Mouse (Mus musculus): ENCODE results near the gene Mif4gd. TPM values are rescaled to one million over a fixed set of nuclear protein-coding genes. Genes with fewer than 3 reads are reported as not detected.

The Mif4gd gene
- polyA plus RNA-seq, 1 experiment from 2014 or later = 9.1 TPM

DNA sequence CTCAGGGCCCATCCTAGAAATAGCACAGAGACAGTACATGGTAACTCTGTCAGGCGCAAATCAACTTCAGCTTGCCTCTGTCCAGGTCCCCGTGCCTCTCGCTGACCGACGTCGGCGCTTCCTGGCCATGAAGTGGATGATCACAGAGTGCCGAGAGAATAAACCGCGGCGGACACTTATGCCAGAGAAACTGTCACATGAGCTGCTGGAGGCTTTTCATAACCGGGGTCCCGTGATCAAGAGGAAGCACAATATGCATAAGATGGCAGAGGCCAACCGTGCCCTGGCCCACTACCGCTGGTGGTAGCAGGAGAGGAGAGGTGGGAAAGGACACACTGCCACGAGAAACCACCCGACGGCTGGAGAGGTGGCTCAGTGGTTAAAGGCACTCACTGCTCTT lies 6.0 kb downstream of the Mif4gd start:
- H3K9me3 ChIP-seq = no peaks in the 10 kb centered on the region
- WGBS = 94% methylated on average over 18 of the region's 18 CpGs
- no peaks in the 10 kb centered on the region for H3K27me3 ChIP-seq
- no peak overlapping the region for H3K27ac ChIP-seq (replicated peaks)
- H3K4me3 ChIP-seq = no peak overlapping the region
- ATAC-seq (replicated peaks) = no peak
- peaks cover 29% of the 10 kb centered on the region for H3K36me3 ChIP-seq
- H3K4me1 ChIP-seq = peaks cover 34% of the 10 kb centered on the region
- no peak overlapping the region for H3K4me2 ChIP-seq (replicated peaks)
- H3K9ac ChIP-seq (replicated peaks) = no peak overlapping the region

DNA sequence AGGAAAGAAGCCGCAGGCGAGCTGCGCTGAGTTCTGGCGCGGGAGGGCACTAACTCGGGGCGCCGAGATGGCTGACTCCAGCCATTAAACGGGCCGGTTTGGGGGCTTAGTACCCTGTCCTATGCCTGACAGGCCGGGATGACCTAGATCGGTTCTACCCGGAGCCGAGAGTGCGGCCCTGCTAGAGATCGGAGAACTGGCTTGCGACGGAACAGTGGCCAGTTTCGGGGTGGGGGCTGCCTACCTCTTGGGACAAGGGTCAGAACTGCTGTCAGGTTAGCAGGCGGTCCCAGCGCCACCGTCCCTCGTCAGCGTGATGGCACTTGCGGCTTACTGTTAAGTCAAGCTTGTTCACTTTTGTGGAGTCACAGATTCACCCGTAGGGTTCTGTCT lies 8.5 kb downstream of the Mif4gd start:
- H3K36me3 ChIP-seq = peaks cover 29% of the 10 kb centered on the region
- H3K27ac ChIP-seq (replicated peaks) = peak overlapping the region; percentile 95
- H3K4me1 ChIP-seq = peaks cover 36% of the 10 kb centered on the region
- H3K27me3 ChIP-seq = no peaks in the 10 kb centered on the region
- ATAC-seq (replicated peaks) = peak; percentile 60
- H3K9me3 ChIP-seq = no peaks in the 10 kb centered on the region
- H3K4me2 ChIP-seq (replicated peaks) = peak overlapping the region; percentile 94
- peak overlapping the region; percentile 96 for H3K4me3 ChIP-seq
- 0% methylated on average over 26 of the region's 26 CpGs for WGBS
- H3K9ac ChIP-seq (replicated peaks) = peak overlapping the region; percentile 97

DNA sequence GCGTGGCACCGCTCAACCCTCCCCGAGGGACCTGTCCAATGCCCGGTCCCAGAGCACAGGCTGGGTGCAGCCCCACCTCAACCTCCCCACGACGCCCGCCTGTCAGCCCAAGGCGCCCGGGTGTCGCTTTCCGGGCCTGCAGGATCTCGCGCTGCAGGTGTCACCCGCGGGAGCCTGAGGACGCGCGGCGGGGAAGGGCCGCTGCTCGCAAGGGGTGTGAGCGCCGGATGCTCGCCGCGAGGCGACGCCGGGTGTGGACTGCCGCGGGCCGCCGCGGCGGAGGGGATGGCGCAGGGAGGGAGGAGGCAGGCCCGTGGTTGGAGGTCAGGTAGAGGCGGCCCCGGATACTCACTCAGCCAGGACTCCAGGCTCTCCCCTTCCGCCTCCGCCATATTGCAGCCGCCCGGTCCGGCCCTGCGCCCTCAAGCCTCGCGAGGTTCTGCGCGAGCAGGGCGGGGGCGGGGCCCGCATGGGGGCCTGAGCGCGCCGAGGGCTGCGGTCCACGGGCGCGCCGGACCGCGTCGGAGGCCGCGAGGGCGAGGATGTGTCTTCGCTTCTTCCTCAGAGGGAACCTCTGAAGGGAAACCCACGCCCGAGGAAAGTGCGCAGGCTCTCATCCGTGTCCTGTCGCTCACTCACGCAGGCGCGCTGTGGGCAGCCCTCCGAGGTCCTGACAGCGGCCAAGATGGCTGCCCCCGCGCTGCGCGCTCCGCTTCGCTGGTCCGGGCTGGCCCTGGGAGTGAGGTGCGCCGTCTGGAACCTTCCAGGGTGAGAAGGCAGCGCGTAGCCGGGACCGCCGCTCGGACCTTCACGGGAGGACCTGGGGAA lies 9.1 kb downstream of the Mif4gd start, which contains the start of the genes Mrps7 and Gga3:
Gene Mrps7 (plus strand): TSS at position 450 of the 828 bp plus-strand sequence.
Gene Gga3 (minus strand): TSS at position 576 of the 828 bp plus-strand sequence.
- WGBS = under 1% methylated on average over 88 of the region's 93 CpGs
- Histone ChIP-seq H3K4me2 (replicated peaks) (peak within 1 kb of the TSS; percentile 94), H3K27me3 (no peaks in the 10 kb centered on the region), H3K27ac (replicated peaks) (peak within 1 kb of the TSS; percentile 95), H3K9me3 (no peaks in the 10 kb centered on the region), H3K9ac (replicated peaks) (peak within 1 kb of the TSS; percentile 97), H3K4me3 (peak within 1 kb of the TSS; percentile 96), H3K36me3 (peaks cover 30% of the 10 kb centered on the region), H3K4me1 (peaks cover 36% of the 10 kb centered on the region)
- peak; percentile 98 for ATAC-seq (replicated peaks)

DNA sequence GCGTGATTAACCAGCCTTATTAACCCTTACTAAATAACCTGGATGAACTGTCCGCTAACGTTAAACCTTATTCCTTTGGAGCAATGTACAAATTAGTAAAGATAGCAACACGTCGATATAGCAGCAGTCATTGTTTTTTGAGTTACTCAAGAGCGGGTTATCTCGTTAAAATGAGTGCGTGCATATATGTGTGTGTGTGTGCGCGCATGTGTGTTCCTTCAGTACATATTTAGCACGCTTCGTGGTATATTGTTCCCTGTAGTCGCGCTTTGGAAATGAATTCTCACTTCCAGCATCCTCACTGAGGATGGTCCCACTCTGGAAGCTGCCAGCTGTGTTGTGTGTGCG lies 9.7 kb downstream of the Mif4gd start:
- WGBS = 7% methylated on average over 15 of the region's 15 CpGs

DNA sequence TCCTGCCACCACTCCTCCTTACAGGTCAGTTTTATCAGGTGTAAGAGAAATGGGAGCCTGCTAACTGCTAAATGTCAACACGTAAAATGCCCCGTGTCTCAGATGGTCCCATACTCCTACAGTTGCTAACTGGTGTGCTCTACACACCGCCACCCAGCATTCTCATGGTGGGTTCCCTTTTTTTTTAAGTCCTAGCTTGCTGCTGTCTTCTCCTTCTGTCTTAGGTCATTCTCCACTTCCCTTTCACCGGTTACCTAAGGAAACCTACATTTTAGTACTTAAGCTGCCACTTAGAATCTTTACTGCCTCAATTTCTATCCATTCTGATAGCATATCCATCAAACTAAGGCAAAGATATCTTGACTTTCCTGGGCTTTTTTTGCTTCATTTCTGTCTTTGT lies 11.6 kb downstream of the Mif4gd start:
- Histone ChIP-seq H3K4me3 (no peak overlapping the region), H3K27me3 (no peaks in the 10 kb centered on the region), H3K4me2 (replicated peaks) (no peak overlapping the region), H3K9ac (replicated peaks) (no peak overlapping the region), H3K36me3 (peaks cover 23% of the 10 kb centered on the region), H3K4me1 (peaks cover 36% of the 10 kb centered on the region), H3K9me3 (no peaks in the 10 kb centered on the region), H3K27ac (replicated peaks) (no peak overlapping the region)
- ATAC-seq (replicated peaks) = no peak
- 96% methylated on average over 4 of the region's 4 CpGs for WGBS

More for the DNA sequence above, 9.7 kb downstream of the Mif4gd start:
- peak overlapping the region; percentile 97 for H3K9ac ChIP-seq (replicated peaks)
- no peaks in the 10 kb centered on the region for H3K27me3 ChIP-seq
- peaks cover 29% of the 10 kb centered on the region for H3K36me3 ChIP-seq
- H3K27ac ChIP-seq (replicated peaks) = peak overlapping the region; percentile 95
- peaks cover 36% of the 10 kb centered on the region for H3K4me1 ChIP-seq
- no peak; the same call in 1 of the 2 replicates for ATAC-seq (replicated peaks)
- peak overlapping the region; percentile 96 for H3K4me3 ChIP-seq
- no peaks in the 10 kb centered on the region for H3K9me3 ChIP-seq
- peak overlapping the region; percentile 94 for H3K4me2 ChIP-seq (replicated peaks)

DNA sequence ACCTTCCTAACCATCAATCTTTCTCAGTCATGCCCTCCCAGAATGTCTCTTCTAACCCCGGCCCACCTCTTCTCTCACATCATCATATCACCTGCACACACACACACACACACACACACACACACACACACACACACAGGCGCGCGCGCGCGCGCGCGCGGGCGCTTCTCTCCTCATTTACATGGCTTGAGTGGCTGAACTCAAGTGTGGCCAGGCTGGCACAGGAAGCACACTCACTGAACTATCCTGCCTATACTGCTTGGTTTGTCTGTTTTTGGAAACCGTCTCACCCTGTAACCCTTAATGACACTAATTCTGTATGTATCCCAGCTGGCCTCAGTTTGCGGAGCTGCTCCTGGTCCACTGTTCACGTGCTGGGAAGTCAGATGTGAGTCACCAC lies 12.0 kb downstream of the Mif4gd start:
- 98% methylated on average over 15 of the region's 15 CpGs for WGBS
- no peak overlapping the region for H3K27ac ChIP-seq (replicated peaks)
- H3K9me3 ChIP-seq = no peaks in the 10 kb centered on the region
- H3K36me3 ChIP-seq = peaks cover 22% of the 10 kb centered on the region
- no peak for ATAC-seq (replicated peaks)
- H3K4me3 ChIP-seq = no peak overlapping the region
- H3K4me2 ChIP-seq (replicated peaks) = no peak overlapping the region
- no peaks in the 10 kb centered on the region for H3K27me3 ChIP-seq
- H3K9ac ChIP-seq (replicated peaks) = no peak overlapping the region
- H3K4me1 ChIP-seq = peaks cover 36% of the 10 kb centered on the region

DNA sequence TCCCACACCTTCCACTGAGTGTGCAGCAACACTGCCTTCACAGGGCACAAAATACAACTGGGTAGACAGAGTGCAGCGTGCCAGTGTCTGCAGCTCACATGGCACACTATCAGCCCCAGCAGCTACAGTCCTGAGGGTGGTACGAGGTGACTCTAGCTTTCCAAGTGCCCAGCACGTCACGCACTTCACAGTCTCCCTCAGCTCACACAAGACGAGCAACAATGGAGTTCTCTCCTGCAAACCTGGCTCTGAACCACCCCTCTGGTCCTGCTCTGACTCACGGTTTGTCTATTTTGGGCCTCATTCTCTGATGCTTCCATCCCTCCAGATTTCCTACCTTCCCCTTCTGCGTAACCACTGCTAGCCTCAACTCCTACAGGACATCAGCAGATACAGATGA lies 13.0 kb downstream of the Mif4gd start:
- WGBS = 94% methylated on average over 7 of the region's 7 CpGs
- Histone ChIP-seq H3K4me2 (replicated peaks) (no peak overlapping the region), H3K36me3 (peaks cover 28% of the 10 kb centered on the region), H3K9me3 (no peaks in the 10 kb centered on the region), H3K4me1 (peaks cover 25% of the 10 kb centered on the region), H3K4me3 (no peak overlapping the region), H3K27me3 (no peaks in the 10 kb centered on the region), H3K27ac (replicated peaks) (no peak overlapping the region), H3K9ac (replicated peaks) (no peak overlapping the region)
- ATAC-seq (replicated peaks) = no peak

DNA sequence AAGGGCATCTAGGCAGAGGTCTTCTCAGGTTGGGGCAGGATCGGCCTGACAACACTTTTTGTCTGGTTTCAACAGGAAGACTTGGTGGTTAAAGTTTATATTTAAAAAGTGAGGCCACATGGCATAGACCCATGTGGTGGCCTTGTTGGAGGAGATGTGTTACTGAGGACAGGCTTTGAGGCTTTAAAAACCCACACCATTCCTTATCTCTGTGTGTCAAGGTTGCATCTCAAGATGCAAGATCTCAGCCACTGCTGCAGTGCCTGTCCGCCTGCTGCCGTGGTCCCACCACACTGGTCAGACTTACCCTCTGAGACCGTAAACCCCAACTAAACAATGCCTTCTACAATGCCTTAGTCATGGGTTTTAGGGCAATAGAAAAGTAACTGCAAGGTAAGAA lies 14.5 kb downstream of the Mif4gd start:
- 96% methylated on average over 4 of the region's 4 CpGs for WGBS
- H3K36me3 ChIP-seq = peaks cover 42% of the 10 kb centered on the region
- no peaks in the 10 kb centered on the region for H3K9me3 ChIP-seq
- no peak overlapping the region for H3K9ac ChIP-seq (replicated peaks)
- no peak overlapping the region for H3K4me2 ChIP-seq (replicated peaks)
- no peak overlapping the region for H3K27ac ChIP-seq (replicated peaks)
- no peak for ATAC-seq (replicated peaks)
- H3K4me1 ChIP-seq = peaks cover 20% of the 10 kb centered on the region
- H3K4me3 ChIP-seq = no peak overlapping the region
- no peaks in the 10 kb centered on the region for H3K27me3 ChIP-seq

DNA sequence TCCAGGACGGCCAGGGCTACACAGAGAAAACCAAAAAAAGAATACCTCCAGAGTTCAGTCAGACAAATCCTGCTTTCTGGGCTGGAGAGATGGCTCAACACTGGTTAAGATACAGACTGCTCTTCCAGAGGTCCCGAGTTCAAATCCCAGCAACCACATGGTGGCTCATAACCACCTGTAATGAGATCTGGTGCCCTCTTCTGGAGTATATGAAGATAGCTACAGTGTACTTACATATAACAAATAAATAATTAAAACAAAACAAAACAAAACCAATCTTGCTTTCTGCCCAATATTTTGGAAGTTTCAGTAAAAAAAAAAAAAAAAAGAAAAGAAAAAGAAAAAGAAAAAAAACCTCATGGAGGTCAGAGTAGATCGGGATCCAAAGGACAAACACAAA lies 17.6 kb downstream of the Mif4gd start:
- Histone ChIP-seq H3K4me2 (replicated peaks) (no peak overlapping the region), H3K9me3 (no peaks in the 10 kb centered on the region), H3K27me3 (no peaks in the 10 kb centered on the region), H3K36me3 (peaks cover 72% of the 10 kb centered on the region), H3K4me1 (no peaks in the 10 kb centered on the region), H3K9ac (replicated peaks) (no peak overlapping the region), H3K27ac (replicated peaks) (no peak overlapping the region), H3K4me3 (no peak overlapping the region)
- no peak for ATAC-seq (replicated peaks)
- 92% methylated on average over 3 of the region's 3 CpGs for WGBS

DNA sequence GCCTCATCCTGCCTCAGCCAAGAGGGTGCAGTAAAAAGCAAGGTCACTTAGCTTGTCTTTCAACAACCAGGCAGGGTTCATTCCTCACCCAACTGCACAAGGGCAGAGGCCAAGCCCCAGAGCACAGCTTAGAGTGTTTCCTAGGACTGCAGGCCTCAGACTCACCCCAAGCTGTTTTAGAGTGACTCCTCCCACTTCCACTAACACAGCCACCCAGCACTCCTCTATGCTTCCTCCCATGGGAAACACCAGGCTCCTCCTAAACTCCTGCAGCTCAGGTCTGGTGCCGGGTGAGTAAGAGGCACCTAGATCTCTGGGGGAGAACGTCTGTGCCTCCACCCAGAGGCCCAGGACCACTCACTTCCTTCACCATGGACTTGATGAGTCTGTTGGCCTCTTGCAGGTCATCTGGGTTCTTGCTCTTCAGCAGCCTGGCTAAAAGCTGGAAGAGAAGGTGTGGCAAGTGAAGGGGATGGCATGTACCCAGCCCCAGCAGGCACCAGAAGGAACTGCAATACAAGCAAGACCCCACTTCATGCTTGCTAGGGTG lies 22.2 kb downstream of the Mif4gd start:
- WGBS = 88% methylated on average over 2 of the region's 2 CpGs
- Histone ChIP-seq H3K4me1 (no peaks in the 10 kb centered on the region), H3K4me2 (replicated peaks) (no peak overlapping the region), H3K27me3 (no peaks in the 10 kb centered on the region), H3K36me3 (peaks cover 91% of the 10 kb centered on the region), H3K4me3 (no peak overlapping the region), H3K9ac (replicated peaks) (no peak overlapping the region), H3K27ac (replicated peaks) (no peak overlapping the region), H3K9me3 (no peaks in the 10 kb centered on the region)
- no peak for ATAC-seq (replicated peaks)

DNA sequence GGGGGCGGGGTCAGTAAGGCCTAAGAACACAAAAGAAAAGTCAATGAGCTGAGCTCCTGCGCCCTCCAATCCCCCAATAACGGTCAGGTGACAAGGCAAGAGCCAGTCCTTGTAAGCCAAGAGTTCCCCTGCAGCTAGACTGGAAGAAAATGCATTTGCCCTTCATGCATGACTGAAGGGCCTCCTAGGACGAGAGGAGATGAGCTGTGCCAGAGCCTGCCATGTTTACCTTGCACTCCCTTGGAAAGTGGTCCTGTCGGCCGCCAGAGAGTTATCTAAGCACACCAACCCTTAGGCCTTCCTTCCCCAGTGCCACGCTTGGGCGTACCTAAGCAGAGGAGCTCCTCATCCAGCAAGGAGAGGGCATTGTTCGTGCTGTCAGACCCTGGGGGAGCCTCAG lies 24.8 kb downstream of the Mif4gd start:
- 83% methylated on average over 9 of the region's 9 CpGs for WGBS
- no peak overlapping the region for H3K4me3 ChIP-seq
- no peak overlapping the region for H3K9ac ChIP-seq (replicated peaks)
- ATAC-seq (replicated peaks) = no peak
- H3K27ac ChIP-seq (replicated peaks) = no peak overlapping the region
- H3K4me1 ChIP-seq = no peaks in the 10 kb centered on the region
- no peaks in the 10 kb centered on the region for H3K27me3 ChIP-seq
- peaks cover 94% of the 10 kb centered on the region for H3K36me3 ChIP-seq
- no peaks in the 10 kb centered on the region for H3K9me3 ChIP-seq
- no peak overlapping the region for H3K4me2 ChIP-seq (replicated peaks)

DNA sequence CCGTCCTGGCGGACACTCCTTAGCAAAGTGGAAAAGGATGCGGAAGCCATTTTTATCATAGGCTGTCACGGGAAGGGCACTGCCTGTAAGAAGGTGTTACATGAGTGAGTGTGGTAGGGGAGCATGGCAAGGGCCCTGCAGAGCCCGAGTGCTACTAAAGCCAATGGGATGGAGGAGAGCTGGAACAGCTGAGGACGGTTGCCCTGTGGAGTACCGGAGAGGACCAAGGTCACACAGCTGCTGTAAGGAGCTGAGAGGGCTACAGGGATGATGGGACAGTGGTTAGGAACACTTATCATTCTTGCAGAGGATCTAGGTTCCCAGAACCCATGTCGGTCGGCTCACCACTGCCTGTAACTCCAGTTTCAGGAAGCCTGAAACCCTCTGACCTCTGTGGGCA lies 26.4 kb downstream of the Mif4gd start:
- Histone ChIP-seq H3K27me3 (no peaks in the 10 kb centered on the region), H3K4me3 (no peak overlapping the region), H3K4me1 (no peaks in the 10 kb centered on the region), H3K4me2 (replicated peaks) (no peak overlapping the region), H3K36me3 (peaks cover 93% of the 10 kb centered on the region), H3K9me3 (no peaks in the 10 kb centered on the region), H3K9ac (replicated peaks) (no peak overlapping the region), H3K27ac (replicated peaks) (no peak overlapping the region)
- no peak for ATAC-seq (replicated peaks)
- WGBS = 93% methylated on average over 9 of the region's 9 CpGs
